Comparison of ENCODE assay signal across 25 mouse cellular contexts in the genomic region with DNA sequence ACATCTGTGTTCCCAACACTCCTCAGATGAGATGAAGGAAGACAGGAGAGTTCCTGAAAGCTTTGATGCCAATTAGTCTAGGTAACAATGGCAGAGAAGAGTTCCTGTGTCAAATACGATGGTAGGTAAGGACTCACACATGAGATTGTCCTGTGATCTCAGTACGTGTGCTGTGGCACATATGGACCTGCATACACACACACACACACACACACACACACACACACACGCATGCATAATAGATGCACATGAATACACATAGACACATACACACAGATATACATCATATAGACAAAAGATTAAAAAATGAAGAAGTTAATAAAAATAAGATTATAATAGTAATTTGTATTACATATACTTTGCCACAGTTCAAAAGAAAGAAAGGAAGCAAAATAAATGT. TPM values are rescaled to one million over a fixed set of nuclear protein-coding genes. Genes with fewer than 3 reads are reported as not detected.
DNase-seq lines count a peak whose midpoint lies in the region; ATAC-seq lines count a peak whose summit lies in the region.
"Had no signal": no experiment of that assay in that cellular context is flagged by ENCODE, and none has a peak within 500 bp of the region (broad histone marks: within the 10 kb centered on the region; RNA-seq: fewer than 3 reads in every experiment).

No protein-coding gene starts in this region.

- no peak overlapping the region for H3K4me3 ChIP-seq in hindbrain, embryonic 13.5 days
- H3K4me3 ChIP-seq in hindbrain, embryonic 10.5 days: no peak overlapping the region
- no peak overlapping the region for H3K4me3 ChIP-seq in neural tube, embryonic 12.5 days
- no peak overlapping the region for H3K4me3 ChIP-seq in neural tube, embryonic 14.5 days (ENCODE audit: low read depth, low read length)
- H3K4me3 ChIP-seq: forebrain, embryonic 10.5 days; forebrain, embryonic 13.5 days; heart, adult 2 months; heart, embryonic 10.5 days; heart, embryonic 13.5 days had no signal

- no peaks in the 10 kb centered on the region for H3K4me1 ChIP-seq in hindbrain, embryonic 13.5 days (replicated peaks)
- no peaks in the 10 kb centered on the region for H3K4me1 ChIP-seq in hindbrain, embryonic 10.5 days (replicated peaks)
- H3K4me1 ChIP-seq in neural tube, embryonic 12.5 days: no peaks in the 10 kb centered on the region
- no peaks in the 10 kb centered on the region for H3K4me1 ChIP-seq in neural tube, embryonic 14.5 days (ENCODE audit: control insufficient read depth, insufficient read depth, low read length)
- H3K4me1 ChIP-seq: forebrain, embryonic 10.5 days; forebrain, embryonic 13.5 days; heart, embryonic 10.5 days; heart, embryonic 13.5 days had no signal

- peak; percentile 39; the same call in 1 of the 2 replicates for ATAC-seq in hindbrain, embryonic 13.5 days (ENCODE audit: low FRiP score)
- ATAC-seq in neural tube, embryonic 12.5 days (ENCODE audit: low FRiP score, low read depth): 0 out of 2 replicates have a peak, but pooled peaks have one; percentile 44
- ATAC-seq in neural tube, embryonic 14.5 days (ENCODE audit: low read depth): peak; percentile 66; the same call in 1 of the 2 replicates
- ATAC-seq: CD4-positive, CD25-positive, alpha-beta regulatory T cell, adult 4 months; forebrain, embryonic 13.5 days; forebrain, embryonic 16.5 days; hindbrain, embryonic 16.5 days; inflammation-experienced regulatory T-cells, adult 6 months had no signal

- H3K9ac ChIP-seq in hindbrain, embryonic 13.5 days: no peak overlapping the region
- no peak overlapping the region for H3K9ac ChIP-seq in neural tube, embryonic 12.5 days
- no peak overlapping the region for H3K9ac ChIP-seq in neural tube, embryonic 14.5 days (replicated peaks; ENCODE audit: low read depth, low read length)
- H3K9ac ChIP-seq: forebrain, embryonic 13.5 days; heart, embryonic 13.5 days had no signal

- DNase-seq in hindbrain, embryonic 10.5 days (ENCODE audit: low spot score): no peak
- DNase-seq in neural tube, embryonic 10.5 days (ENCODE audit: extremely low spot score, low spot score): no peak
- no peak for DNase-seq in cerebellum, postnatal 4 days (ENCODE audit: low spot score in 2 of 2)
- DNase-seq: adrenal gland, adult 2 months; adrenal gland, postnatal 14 days; cerebellum, adult 11-12 months; cerebellum, adult 8-10 months; cerebellum, postnatal 10 days; cerebellum, postnatal 36 days; gastrocnemius, postnatal 10 days; gastrocnemius, postnatal 36 days; heart, adult 2 months; heart, postnatal 14 days; heart, postnatal 4 days had no signal

- H3K27me3 ChIP-seq in hindbrain, embryonic 13.5 days: no peaks in the 10 kb centered on the region
- H3K27me3 ChIP-seq in hindbrain, embryonic 10.5 days (ENCODE audit: insufficient read depth, poor library complexity, severe bottlenecking): no peaks in the 10 kb centered on the region
- no peaks in the 10 kb centered on the region for H3K27me3 ChIP-seq in neural tube, embryonic 12.5 days (replicated peaks)
- no peaks in the 10 kb centered on the region for H3K27me3 ChIP-seq in neural tube, embryonic 14.5 days (ENCODE audit: control insufficient read depth, insufficient read depth, low read length)
- H3K27me3 ChIP-seq: forebrain, embryonic 13.5 days; heart, embryonic 13.5 days had no signal

- H3K27ac ChIP-seq in hindbrain, embryonic 13.5 days: 0 out of 2 replicates have a peak overlapping the region, but pooled peaks have one; percentile 40
- no peak overlapping the region for H3K27ac ChIP-seq in hindbrain, embryonic 10.5 days
- H3K27ac ChIP-seq in neural tube, embryonic 12.5 days: no peak overlapping the region
- H3K27ac ChIP-seq in neural tube, embryonic 14.5 days (ENCODE audit: low read depth, low read length): no peak overlapping the region
- H3K27ac ChIP-seq: forebrain, embryonic 10.5 days; forebrain, embryonic 13.5 days; heart, adult 2 months; heart, embryonic 10.5 days; heart, embryonic 13.5 days had no signal

- H3K4me2 ChIP-seq in hindbrain, embryonic 13.5 days: no peak overlapping the region
- no peak overlapping the region for H3K4me2 ChIP-seq in neural tube, embryonic 12.5 days (replicated peaks)
- no peak overlapping the region for H3K4me2 ChIP-seq in neural tube, embryonic 14.5 days (ENCODE audit: low read depth, low read length)
- H3K4me2 ChIP-seq: forebrain, embryonic 13.5 days; heart, embryonic 13.5 days had no signal

- no peaks in the 10 kb centered on the region for H3K9me3 ChIP-seq in hindbrain, embryonic 13.5 days
- no peaks in the 10 kb centered on the region for H3K9me3 ChIP-seq in hindbrain, embryonic 10.5 days
- H3K9me3 ChIP-seq in neural tube, embryonic 12.5 days: no peaks in the 10 kb centered on the region
- no peaks in the 10 kb centered on the region for H3K9me3 ChIP-seq in neural tube, embryonic 14.5 days (ENCODE audit: control insufficient read depth, low read length)
- H3K9me3 ChIP-seq: forebrain, embryonic 10.5 days; forebrain, embryonic 13.5 days; heart, embryonic 10.5 days; heart, embryonic 13.5 days had no signal

- H3K36me3 ChIP-seq in hindbrain, embryonic 13.5 days: no peaks in the 10 kb centered on the region
- no peaks in the 10 kb centered on the region for H3K36me3 ChIP-seq in hindbrain, embryonic 10.5 days
- no peaks in the 10 kb centered on the region for H3K36me3 ChIP-seq in neural tube, embryonic 12.5 days
- H3K36me3 ChIP-seq in neural tube, embryonic 14.5 days (ENCODE audit: control insufficient read depth, insufficient read depth, low read length): no peaks in the 10 kb centered on the region
- H3K36me3 ChIP-seq: forebrain, embryonic 10.5 days; heart, embryonic 10.5 days; heart, embryonic 13.5 days had no signal

- 65% methylated on average over 3 of the region's 3 CpGs for WGBS in hindbrain, embryonic 13.5 days
- 88% methylated on average over 3 of the region's 3 CpGs for WGBS in hindbrain, embryonic 10.5 days
- 83% methylated on average over 3 of the region's 3 CpGs for WGBS in neural tube, embryonic 12.5 days
- 54% methylated on average over 3 of the region's 3 CpGs for WGBS in neural tube, embryonic 14.5 days

RNA-seq across cellular contexts. Expression of a gene that starts 56.0 kb away (rescaled TPM):
- polyA plus RNA-seq in hindbrain, embryonic 13.5 days (2015; fragmentation: Nextera tagmentation; extraction: Ambion mirVana): 55.1 and 61.7 TPM in 2 replicates
- 16.4 and 29.8 TPM in 2 replicates for polyA plus RNA-seq in hindbrain, embryonic 10.5 days (2016; fragmentation: Nextera tagmentation; extraction: Ambion mirVana)
- 34.6 and 38.6 TPM in 2 replicates for polyA plus RNA-seq in neural tube, embryonic 12.5 days (2016; fragmentation: Nextera tagmentation; extraction: Ambion mirVana)
- polyA plus RNA-seq in neural tube, embryonic 14.5 days (2014; fragmentation: Nextera tagmentation; extraction: Ambion mirVana): 50.1 and 52.1 TPM in 2 replicates
- polyA plus RNA-seq: inflammation-experienced regulatory T-cells, adult 6 months had no signal
